Mouse (Mus musculus) embryonic fibroblast, embryonic 13.5 days (primary cell): ENCODE data around the gene Ncoa7. TPM values are rescaled to one million over a fixed set of nuclear protein-coding genes. Genes with fewer than 3 reads are reported as not detected.

Source experiments
- H3K27ac ChIP-seq: 2 replicates; pipeline ENCODE4 v1.5.1; 2012; ENCODE audit warnings: low read length, control low read depth, inconsistent platforms; ENCODE audit not compliant: insufficient read depth
- H3K4me1 ChIP-seq: 2 replicates; pipeline ENCODE4 v1.6.1; 2011; ENCODE audit warnings: low read length; ENCODE audit not compliant: control insufficient read depth, insufficient read depth
- H3K4me3 ChIP-seq: 2 replicates; pipeline ENCODE4 v1.5.1; 2011; ENCODE audit warnings: mild to moderate bottlenecking, control low read depth, low read length; ENCODE audit not compliant: insufficient read depth
- CTCF ChIP-seq: IDR thresholded peaks from 2 replicates; pipeline ENCODE4 v1.5.1; 2011; ENCODE audit warnings: mild to moderate bottlenecking, control low read depth, low read length, moderate library complexity, borderline replicate concordance; ENCODE audit not compliant: insufficient read depth
- POLR2A ChIP-seq: IDR thresholded peaks from 2 replicates; pipeline ENCODE4 v1.6.1; 2011; ENCODE audit warnings: low read depth, mild to moderate bottlenecking, control low read depth, low read length, moderate library complexity
- polyA plus RNA-seq: library from polyadenylated mRNA; stranded (reverse); fragments of >200 nt; gene quantifications from 2 replicates; pipeline ENCODE4 v1.2.4, GENCODE M21; 2011; ENCODE audit warnings: low read depth; ENCODE audit not compliant: missing spikeins, insufficient read length

Ncoa7 gene
- polyA plus RNA-seq, 1 experiment = 17.4 TPM

DNA sequence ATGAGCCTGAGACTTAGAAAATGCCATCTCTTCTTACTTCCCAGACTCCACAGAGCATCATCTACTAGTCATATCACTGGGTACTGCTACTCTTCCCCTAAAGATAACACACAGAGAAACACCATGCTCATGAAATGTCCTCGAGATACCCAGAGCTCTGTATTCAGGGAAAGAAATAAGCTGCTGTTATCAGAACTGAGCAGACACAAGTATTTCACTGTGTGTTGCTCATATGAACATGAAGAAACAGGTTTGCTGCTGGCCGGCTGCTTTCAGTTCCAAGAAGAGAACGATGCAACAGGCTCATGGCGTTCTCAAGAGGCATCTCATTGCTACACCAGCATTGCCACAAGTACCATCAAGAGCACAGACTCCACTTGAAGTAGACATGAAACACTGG lies 53.3 kb downstream of the Ncoa7 start:
- no peak overlapping the region for H3K4me3 ChIP-seq
- TF ChIP-seq CTCF = no peak
- TF ChIP-seq POLR2A = no peak
- H3K4me1 ChIP-seq = no peaks in the 10 kb centered on the region
- no peak overlapping the region for H3K27ac ChIP-seq

DNA sequence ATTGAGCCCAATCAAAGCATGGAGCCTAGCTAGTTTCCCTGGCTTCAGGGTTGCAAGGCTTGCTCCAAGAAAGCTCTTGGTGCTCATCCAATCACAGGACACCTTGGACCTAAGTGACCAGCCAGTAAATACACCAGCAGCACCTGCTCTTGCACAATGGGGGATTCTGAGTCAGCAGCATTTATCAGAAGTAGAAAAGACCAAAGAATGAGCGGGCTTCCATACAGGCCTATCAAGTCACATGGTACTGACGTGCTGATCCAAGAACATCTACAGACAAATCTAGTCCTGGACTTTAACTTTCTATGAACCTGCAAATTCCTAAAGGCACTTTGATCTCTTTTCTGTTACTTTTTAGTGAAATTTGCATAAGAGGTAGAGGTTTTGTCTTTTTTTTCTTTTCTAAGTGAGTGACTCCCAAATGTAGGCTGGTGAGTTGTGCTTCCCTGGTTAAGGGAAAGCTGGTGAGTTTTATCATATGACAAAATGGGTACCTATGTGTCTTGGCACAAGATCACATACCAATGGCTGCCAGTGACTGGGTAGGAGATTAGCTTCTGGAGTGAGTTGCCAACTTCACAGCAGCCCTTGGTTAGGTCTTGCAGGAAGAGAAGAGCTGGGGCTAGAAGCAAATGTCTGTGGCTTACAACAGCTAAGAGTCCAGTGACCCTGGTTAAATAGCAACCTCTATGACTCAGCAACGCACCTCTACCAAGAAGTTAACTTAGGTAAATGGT lies 57.7 kb downstream of the Ncoa7 start:
- no peak for TF ChIP-seq POLR2A
- TF ChIP-seq CTCF = no peak
- Histone ChIP-seq H3K4me1 (no peaks in the 10 kb centered on the region), H3K4me3 (no peak overlapping the region), H3K27ac (no peak overlapping the region)

DNA sequence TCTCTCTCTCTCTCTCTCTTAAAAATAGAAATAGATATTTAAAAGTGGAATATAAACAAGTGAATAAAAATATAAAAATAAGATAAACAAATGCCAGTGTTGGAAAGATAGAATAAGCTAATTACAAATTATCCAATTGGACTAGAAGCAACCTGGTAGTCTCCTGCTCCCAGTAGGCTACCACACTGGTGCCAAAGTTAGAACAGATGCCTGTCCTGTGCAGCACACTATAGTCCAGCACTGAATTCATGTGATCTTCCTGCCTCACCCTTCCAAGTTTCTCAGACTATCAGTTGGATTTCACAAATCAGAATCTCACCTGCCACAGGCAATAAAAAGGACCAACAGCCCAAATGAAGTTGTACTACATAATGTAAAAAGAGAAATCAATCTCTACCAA lies 59.9 kb downstream of the Ncoa7 start:
- Histone ChIP-seq H3K27ac (no peak overlapping the region), H3K4me1 (no peaks in the 10 kb centered on the region), H3K4me3 (no peak overlapping the region)
- no peak for TF ChIP-seq POLR2A
- TF ChIP-seq CTCF = no peak

DNA sequence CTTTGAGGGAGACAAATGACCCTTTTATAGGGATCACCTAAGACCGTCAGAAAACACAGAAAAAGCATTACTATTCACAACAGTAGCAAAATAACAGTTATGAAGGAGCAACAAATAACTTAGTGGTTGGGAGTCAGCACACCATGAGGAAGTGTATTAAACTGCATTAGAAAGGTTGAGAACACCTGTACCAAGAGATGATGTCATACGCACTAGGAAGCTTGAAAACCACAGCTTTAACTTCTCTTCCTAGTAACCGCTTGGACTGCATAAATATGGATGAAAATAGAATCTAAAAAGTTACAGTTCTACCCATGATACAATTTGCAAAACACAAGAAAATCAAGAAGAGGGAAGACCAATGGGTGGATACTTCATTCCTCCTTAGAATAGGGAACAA lies 64.7 kb downstream of the Ncoa7 start:
- no peaks in the 10 kb centered on the region for H3K4me1 ChIP-seq
- TF ChIP-seq CTCF (no peak), POLR2A (no peak)
- H3K4me3 ChIP-seq = no peak overlapping the region
- H3K27ac ChIP-seq = no peak overlapping the region

DNA sequence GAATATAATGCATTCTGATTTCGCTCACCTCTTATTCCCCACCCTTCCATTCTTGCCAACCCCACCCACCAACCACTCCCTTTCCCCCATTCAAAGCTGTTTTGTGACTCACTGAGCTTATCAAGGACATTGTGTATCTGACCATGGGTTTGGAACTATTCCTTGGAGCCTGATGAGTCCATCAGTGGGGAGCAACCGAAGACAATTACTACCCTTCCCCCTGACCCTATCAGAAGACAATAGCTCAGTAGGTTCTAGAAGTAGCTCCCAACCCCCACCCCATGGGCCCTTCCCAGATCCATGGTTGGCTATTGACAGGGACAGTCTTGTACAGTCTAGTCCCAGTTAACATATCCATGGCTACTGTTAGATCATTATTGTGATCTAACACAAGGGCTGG lies 65.8 kb downstream of the Ncoa7 start:
- no peak overlapping the region for H3K27ac ChIP-seq
- H3K4me3 ChIP-seq = no peak overlapping the region
- TF ChIP-seq CTCF = no peak
- TF ChIP-seq POLR2A = no peak
- no peaks in the 10 kb centered on the region for H3K4me1 ChIP-seq

DNA sequence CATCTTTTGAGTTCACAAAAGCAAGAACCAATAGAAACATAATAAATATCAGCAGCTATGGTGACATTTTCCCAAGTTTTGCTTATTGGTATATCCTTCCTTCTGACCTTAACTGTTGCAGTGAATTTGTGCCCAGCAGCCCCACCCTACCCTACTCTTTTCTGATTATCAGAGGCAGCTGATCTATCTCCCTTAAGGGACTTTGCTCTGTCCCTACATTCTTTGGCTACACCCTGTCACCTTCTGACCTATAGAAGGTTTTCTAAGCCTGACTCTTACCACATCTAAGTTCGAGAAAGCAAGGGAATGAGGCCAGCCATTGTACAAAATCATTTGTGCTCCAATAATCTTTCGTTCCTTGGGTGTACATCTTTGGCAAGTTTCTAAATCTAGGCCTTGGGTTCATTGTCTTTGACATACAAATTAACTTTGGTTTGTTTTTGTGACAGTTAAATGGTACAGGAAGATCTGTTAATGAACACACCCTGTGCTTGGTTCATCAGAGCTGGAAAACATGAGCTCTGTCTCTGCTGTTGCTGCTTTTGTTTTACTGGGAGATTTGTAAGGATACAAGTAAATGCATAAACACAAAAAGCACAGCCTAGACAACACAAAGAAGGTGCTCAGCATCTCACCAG lies 69.9 kb downstream of the Ncoa7 start:
- H3K4me3 ChIP-seq = no peak overlapping the region
- no peak for TF ChIP-seq CTCF
- no peak for TF ChIP-seq POLR2A
- no peak overlapping the region for H3K27ac ChIP-seq
- peaks cover 7% of the 10 kb centered on the region; the same call in 1 of the 2 replicates for H3K4me1 ChIP-seq

DNA sequence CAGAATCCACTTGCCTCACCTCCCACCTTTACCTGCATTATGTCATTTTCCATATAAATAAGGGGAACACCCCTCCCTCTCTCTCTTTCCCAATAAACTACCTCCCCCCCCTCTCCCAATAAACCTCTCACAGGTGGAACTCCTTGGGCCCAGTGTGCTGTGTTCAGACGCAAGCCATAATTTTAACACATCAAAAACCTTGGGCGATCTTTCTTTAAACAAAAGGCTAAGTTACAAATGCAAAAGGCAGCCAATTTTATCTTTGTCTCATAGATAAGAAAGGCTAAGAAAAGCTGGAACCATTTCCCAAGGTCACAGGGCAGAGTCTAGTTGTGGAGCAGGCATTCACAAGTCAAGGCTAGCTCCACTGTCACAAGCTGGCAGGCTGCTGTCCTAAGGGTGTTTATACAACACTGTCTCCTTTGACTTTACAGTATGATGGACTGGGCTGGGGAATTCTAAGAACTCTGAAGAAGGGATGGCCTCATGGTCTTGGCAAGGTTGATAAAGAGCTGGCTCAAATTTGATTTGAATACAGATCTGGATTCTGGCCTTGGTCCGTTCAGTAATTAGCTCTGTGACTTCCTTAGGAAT lies 71.7 kb downstream of the Ncoa7 start:
- H3K27ac ChIP-seq = no peak overlapping the region
- TF ChIP-seq CTCF (no peak), POLR2A (no peak)
- H3K4me1 ChIP-seq = peaks cover 7% of the 10 kb centered on the region; the same call in 1 of the 2 replicates
- no peak overlapping the region for H3K4me3 ChIP-seq

DNA sequence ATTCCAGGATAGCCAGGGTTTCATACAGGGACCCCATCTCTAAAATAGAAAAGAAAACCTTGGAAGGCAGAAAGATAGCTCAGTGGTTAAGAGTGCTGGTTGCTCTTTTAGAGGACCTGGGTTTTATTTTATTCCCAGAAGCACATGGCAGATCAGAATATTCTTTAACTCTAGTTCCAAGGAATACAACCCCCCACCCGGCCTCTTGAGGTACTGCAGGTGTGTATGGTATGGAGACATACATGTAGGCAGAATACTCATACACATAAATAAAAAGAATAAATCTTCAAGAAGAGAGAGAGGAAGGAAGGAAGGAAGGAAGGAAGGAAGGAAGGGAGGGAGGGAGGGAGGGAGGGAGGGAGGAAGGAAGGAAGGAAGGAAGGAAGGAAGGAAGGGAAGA lies 72.3 kb downstream of the Ncoa7 start:
- Histone ChIP-seq H3K27ac (no peak overlapping the region), H3K4me3 (no peak overlapping the region), H3K4me1 (peaks cover 7% of the 10 kb centered on the region; the same call in 1 of the 2 replicates)
- no peak for TF ChIP-seq POLR2A
- no peak for TF ChIP-seq CTCF

DNA sequence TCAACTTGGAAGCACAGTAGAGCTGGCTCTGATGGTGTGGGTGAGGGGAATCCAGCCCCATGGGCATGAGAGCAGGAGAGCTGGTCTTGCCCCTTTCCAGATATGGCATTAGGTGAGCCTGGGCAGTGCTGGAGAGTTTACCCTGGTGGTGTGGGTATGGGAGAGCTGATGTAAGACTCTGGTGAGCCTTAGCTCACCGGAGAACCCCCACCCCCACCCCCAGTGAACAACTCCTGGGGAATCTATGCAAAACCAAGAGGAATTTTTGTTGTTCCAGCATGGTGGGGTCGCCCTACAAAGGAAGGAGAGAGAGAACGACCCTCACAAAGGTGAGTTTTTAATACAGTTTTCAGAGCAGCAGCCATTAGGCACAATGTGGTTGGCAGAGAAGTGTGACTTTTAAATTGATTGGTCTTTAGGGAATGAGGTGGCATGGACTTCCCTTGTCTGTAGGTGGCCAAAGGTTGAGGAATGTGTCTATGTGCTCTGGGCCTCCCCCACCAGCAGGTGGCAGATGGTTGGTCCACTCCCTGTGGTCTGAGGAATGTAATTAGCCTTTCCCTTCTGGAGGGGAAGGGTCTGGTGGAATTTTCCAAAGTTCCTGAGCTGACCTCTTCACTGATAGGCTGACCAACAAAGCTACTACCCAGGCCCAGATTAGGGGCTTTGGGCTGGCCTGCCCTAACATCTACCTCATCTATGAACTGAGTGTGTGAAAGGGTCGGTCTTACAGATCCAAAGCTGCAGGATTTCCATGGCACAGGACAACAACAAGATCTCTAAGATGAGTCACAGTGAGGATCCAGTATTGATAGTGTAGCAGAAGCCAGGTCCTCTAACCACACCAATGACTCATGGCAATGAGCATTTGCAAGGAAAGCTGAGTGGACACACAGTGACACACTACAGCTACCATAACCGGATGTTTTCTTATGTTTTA lies 73.7 kb downstream of the Ncoa7 start:
- H3K27ac ChIP-seq = no peak overlapping the region
- H3K4me1 ChIP-seq = peaks cover 7% of the 10 kb centered on the region; the same call in 1 of the 2 replicates
- no peak for TF ChIP-seq POLR2A
- TF ChIP-seq CTCF = peak; percentile 28; the same call in 1 of the 2 replicates
- no peak overlapping the region for H3K4me3 ChIP-seq
